Mouse (Mus musculus) cerebral cortex, adult 2 months (tissue): Measurements from ENCODE around the gene Pou2f2.

ENCODE experiments used
- WGBS: fragments of 180-500 bp; shearing (Covaris S2); methylation state at CpG from one replicate; pipeline ENCODE4 v1.1.7; 2018; 5-methylcytosine and 5-hydroxymethylcytosine counted together

Gene Pou2f2

GRCm38 (mm10) chr7:25150151-25150663, 29.3 kb downstream of the Pou2f2 start:
- WGBS, result 29% methylated on average over 15 of the region's 18 CpGs

- 40% methylated on average over 10 of the region's 10 CpGs for WGBS
These were observed 33.6 kb downstream of the Pou2f2 start for GRCm38 (mm10) chr7:25145896-25146295.

GRCm38 (mm10) chr7:25141761-25142160, 37.8 kb downstream of the Pou2f2 start:
- WGBS, result 40% methylated on average over 5 of the region's 5 CpGs

GRCm38 (mm10) chr7:25137553-25137952, 42.0 kb downstream of the Pou2f2 start:
- WGBS, result 56% methylated on average over 3 of the region's 3 CpGs

- WGBS, result 10% methylated on average over 38 of the region's 38 CpGs
These were observed 46.2 kb downstream of the Pou2f2 start for GRCm38 (mm10) chr7:25133092-25134049.

- 17% methylated on average over 25 of the region's 25 CpGs for WGBS
These were observed 47.1 kb downstream of the Pou2f2 start for GRCm38 (mm10) chr7:25132318-25132960.

GRCm38 (mm10) chr7:25131247-25131646, 48.3 kb downstream of the Pou2f2 start:
- whole genome bisulfite sequencing, result 85% methylated on average over 11 of the region's 11 CpGs

- WGBS, result 85% methylated on average over 11 of the region's 11 CpGs
These were observed 49.0 kb downstream of the Pou2f2 start for GRCm38 (mm10) chr7:25130565-25130964.

GRCm38 (mm10) chr7:25129390-25129979, 50.0 kb downstream of the Pou2f2 start:
- 62% methylated on average over 13 of the region's 13 CpGs for WGBS

GRCm38 (mm10) chr7:25127971-25128370, 51.6 kb downstream of the Pou2f2 start:
- WGBS, result 81% methylated on average over 9 of the region's 9 CpGs

GRCm38 (mm10) chr7:25125716-25126281, 53.7 kb downstream of the Pou2f2 start:
- WGBS, result 72% methylated on average over 10 of the region's 10 CpGs

GRCm38 (mm10) chr7:25121240-25121786, 58.2 kb downstream of the Pou2f2 start:
- 64% methylated on average over 13 of the region's 13 CpGs for WGBS

- WGBS, result 83% methylated on average over 16 of the region's 25 CpGs
These were observed 59.3 kb downstream of the Pou2f2 start for GRCm38 (mm10) chr7:25120061-25120834.

GRCm38 (mm10) chr7:25112956-25113603, 66.4 kb downstream of the Pou2f2 start:
- 87% methylated on average over 16 of the region's 16 CpGs for WGBS

- WGBS, result 79% methylated on average over 17 of the region's 17 CpGs
These were observed 67.2 kb downstream of the Pou2f2 start for GRCm38 (mm10) chr7:25112178-25112955.

- 91% methylated on average over 9 of the region's 9 CpGs for WGBS
These were observed 69.2 kb downstream of the Pou2f2 start for GRCm38 (mm10) chr7:25110336-25110735.

- WGBS, result 81% methylated on average over 12 of the region's 12 CpGs
These were observed 70.2 kb downstream of the Pou2f2 start for GRCm38 (mm10) chr7:25109355-25109754.

- 61% methylated on average over 16 of the region's 17 CpGs for WGBS
These were observed 72.6 kb downstream of the Pou2f2 start for GRCm38 (mm10) chr7:25106790-25107502.
